Mouse (Mus musculus): ENCODE results near the gene Selplg. TPM values are rescaled to one million over a fixed set of nuclear protein-coding genes. Genes with fewer than 3 reads are reported as not detected.
A peak's percentile ranks its signal among the peaks of the same experiment; 100 is the strongest.

Selplg gene
- polyA plus RNA-seq, 1 experiment from 2014 or later = 2.0 TPM

DNA sequence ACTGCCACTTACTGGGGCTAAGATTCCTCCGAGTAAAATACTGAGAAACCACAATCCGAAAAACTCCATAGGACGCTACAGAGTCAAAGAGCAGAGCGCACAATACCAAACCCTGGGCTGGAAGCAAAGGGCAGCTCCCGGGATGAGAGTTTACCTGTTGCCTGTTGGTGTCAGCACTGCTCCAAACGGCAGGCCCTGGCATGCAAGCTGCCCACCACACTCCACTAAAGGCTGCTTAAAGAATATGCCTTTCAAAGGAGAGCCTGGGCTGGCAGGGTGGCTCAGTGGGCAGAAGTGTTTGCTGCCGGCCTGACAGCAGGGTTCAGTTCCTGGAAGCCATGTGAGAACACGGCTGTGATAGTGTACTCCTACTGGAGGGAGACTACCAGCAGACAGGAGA, 25.2 kb upstream of the Selplg start:
- H3K4me3 ChIP-seq (ENCODE audit: low read depth, low read length) = no peak overlapping the region
- H3K9me3 ChIP-seq (replicated peaks; ENCODE audit: control insufficient read depth, low read length, poor library complexity, severe bottlenecking) = no peaks in the 10 kb centered on the region
- no peaks in the 10 kb centered on the region for H3K36me3 ChIP-seq (ENCODE audit: control insufficient read depth, insufficient read depth, low read length)
- H3K27me3 ChIP-seq (ENCODE audit: control insufficient read depth, insufficient read depth, low read depth, low read length) = no peaks in the 10 kb centered on the region
- H3K9ac ChIP-seq (ENCODE audit: low read depth, low read length) = no peak overlapping the region
- H3K27ac ChIP-seq (ENCODE audit: low read length) = no peak overlapping the region
- H3K4me1 ChIP-seq (ENCODE audit: control insufficient read depth, insufficient read depth, low read length) = peaks cover 26% of the 10 kb centered on the region
- WGBS = 62% methylated on average over 8 of the region's 8 CpGs
- H3K4me2 ChIP-seq (ENCODE audit: low read length) = no peak overlapping the region
- ATAC-seq = no peak

DNA sequence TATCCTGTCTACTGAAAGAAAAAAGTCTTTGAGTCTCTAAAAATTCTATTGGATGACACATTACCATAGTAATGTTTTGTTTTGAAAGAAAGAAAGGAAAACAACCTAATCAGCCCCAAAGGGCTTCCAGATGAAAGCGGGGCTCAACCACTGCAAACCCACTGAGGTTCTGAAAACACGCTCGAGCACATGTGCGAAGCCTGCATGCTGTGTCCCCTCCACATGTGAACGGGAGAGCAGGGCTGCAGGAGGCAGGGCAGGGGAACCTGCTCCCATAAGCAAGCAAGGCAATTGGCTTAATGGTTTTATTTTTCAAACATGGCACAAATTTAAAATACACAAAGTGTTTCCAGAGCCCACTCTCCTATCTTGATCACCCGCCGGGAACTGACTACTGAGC, 24.2 kb upstream of the Selplg start:
- Histone ChIP-seq H3K4me3 (ENCODE audit: low read depth, low read length) (no peak overlapping the region), H3K9me3 (replicated peaks; ENCODE audit: control insufficient read depth, low read length, poor library complexity, severe bottlenecking) (no peaks in the 10 kb centered on the region), H3K4me1 (ENCODE audit: control insufficient read depth, insufficient read depth, low read length) (peaks cover 26% of the 10 kb centered on the region), H3K4me2 (ENCODE audit: low read length) (no peak overlapping the region), H3K27me3 (ENCODE audit: control insufficient read depth, insufficient read depth, low read depth, low read length) (no peaks in the 10 kb centered on the region), H3K9ac (ENCODE audit: low read depth, low read length) (0 out of 2 replicates have a peak overlapping the region, but pooled peaks have one; percentile 12), H3K27ac (ENCODE audit: low read length) (peak overlapping the region; percentile 29; the same call in 1 of the 2 replicates), H3K36me3 (ENCODE audit: control insufficient read depth, insufficient read depth, low read length) (peaks cover 3% of the 10 kb centered on the region)
- no peak for ATAC-seq
- WGBS = 65% methylated on average over 7 of the region's 7 CpGs

DNA sequence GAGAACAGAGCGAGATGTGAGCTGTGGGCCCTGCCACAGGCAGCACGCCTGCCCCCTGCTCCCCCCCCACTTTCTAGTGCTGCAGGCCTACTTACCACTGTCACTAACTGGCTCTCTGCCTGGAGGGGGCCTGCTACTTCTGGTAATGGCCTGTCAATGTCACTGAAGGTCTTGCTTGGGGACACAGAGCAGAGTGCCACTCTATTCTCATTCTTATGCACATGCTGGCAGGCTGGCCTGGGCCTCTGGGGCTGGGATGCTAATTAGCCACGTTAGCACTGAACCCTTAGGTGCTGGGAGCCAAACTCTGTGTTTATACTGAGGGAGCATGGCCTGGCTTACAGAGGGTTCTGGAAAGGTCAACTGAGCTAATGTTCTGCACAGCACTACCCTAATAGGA, 23.3 kb upstream of the Selplg start:
- Histone ChIP-seq H3K4me2 (ENCODE audit: low read length) (no peak overlapping the region), H3K27ac (ENCODE audit: low read length) (peak overlapping the region; percentile 8), H3K36me3 (ENCODE audit: control insufficient read depth, insufficient read depth, low read length) (peaks cover 10% of the 10 kb centered on the region), H3K9ac (ENCODE audit: low read depth, low read length) (peak overlapping the region; percentile 10; the same call in 1 of the 2 replicates), H3K9me3 (replicated peaks; ENCODE audit: control insufficient read depth, low read length, poor library complexity, severe bottlenecking) (no peaks in the 10 kb centered on the region), H3K4me3 (ENCODE audit: low read depth, low read length) (no peak overlapping the region), H3K27me3 (ENCODE audit: control insufficient read depth, insufficient read depth, low read depth, low read length) (no peaks in the 10 kb centered on the region), H3K4me1 (ENCODE audit: control insufficient read depth, insufficient read depth, low read length) (peaks cover 26% of the 10 kb centered on the region)
- peak; percentile 50; the same call in 1 of the 2 replicates for ATAC-seq
- WGBS = 27% methylated on average over 3 of the region's 3 CpGs

DNA sequence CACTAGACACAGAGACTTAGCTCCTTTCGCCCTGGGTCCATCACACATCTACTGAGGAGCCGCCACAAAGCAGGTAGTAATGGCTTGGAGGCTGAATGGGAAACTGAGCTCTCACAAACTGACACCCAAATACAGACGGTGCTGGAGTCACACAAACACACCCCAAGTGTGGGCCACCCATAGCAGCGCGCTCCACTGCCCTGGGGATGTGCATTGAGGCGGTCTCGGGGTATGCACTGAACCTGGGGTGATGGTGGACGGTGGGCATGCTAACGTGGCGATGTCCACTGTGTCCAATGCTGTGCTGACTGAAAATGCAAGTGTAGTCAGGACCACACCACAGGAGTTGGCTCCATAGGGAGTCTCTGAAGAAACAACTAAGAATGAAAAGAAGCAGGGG, 22.7 kb upstream of the Selplg start:
- no peaks in the 10 kb centered on the region for H3K27me3 ChIP-seq (ENCODE audit: control insufficient read depth, insufficient read depth, low read depth, low read length)
- no peaks in the 10 kb centered on the region for H3K9me3 ChIP-seq (replicated peaks; ENCODE audit: control insufficient read depth, low read length, poor library complexity, severe bottlenecking)
- H3K4me2 ChIP-seq (ENCODE audit: low read length) = no peak overlapping the region
- peaks cover 26% of the 10 kb centered on the region for H3K4me1 ChIP-seq (ENCODE audit: control insufficient read depth, insufficient read depth, low read length)
- H3K27ac ChIP-seq (ENCODE audit: low read length) = peak overlapping the region; percentile 8
- H3K36me3 ChIP-seq (ENCODE audit: control insufficient read depth, insufficient read depth, low read length) = peaks cover 10% of the 10 kb centered on the region
- no peak overlapping the region for H3K4me3 ChIP-seq (ENCODE audit: low read depth, low read length)
- WGBS = 83% methylated on average over 10 of the region's 10 CpGs
- H3K9ac ChIP-seq (ENCODE audit: low read depth, low read length) = 0 out of 2 replicates have a peak overlapping the region, but pooled peaks have one; percentile 4
- no peak for ATAC-seq

DNA sequence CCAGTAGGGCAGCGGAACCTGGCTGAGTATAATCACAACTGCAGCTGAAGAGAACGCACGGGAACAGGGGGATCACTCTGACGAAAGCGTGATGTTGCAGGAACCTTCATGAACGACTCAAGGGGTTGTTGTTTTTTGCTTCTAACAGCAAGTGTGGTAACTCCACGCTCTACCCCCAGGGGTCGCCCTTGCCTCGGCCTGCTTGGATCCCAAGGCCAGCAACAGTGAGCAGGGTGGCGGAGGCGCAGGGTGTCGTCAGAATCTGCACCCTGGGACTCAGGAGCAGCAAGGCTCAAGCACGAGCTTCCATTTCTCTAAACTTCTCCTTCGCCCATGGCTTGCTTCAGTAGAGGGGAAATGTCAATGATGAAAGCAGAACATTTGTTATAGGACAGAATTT, 22.1 kb upstream of the Selplg start:
- H3K27ac ChIP-seq (ENCODE audit: low read length) = 0 out of 2 replicates have a peak overlapping the region, but pooled peaks have one; percentile 8
- no peak overlapping the region for H3K9ac ChIP-seq (ENCODE audit: low read depth, low read length)
- H3K36me3 ChIP-seq (ENCODE audit: control insufficient read depth, insufficient read depth, low read length) = peaks cover 10% of the 10 kb centered on the region
- H3K4me2 ChIP-seq (ENCODE audit: low read length) = no peak overlapping the region
- peaks cover 26% of the 10 kb centered on the region for H3K4me1 ChIP-seq (ENCODE audit: control insufficient read depth, insufficient read depth, low read length)
- 42% methylated on average over 14 of the region's 14 CpGs for WGBS
- no peak overlapping the region for H3K4me3 ChIP-seq (ENCODE audit: low read depth, low read length)
- no peaks in the 10 kb centered on the region for H3K9me3 ChIP-seq (replicated peaks; ENCODE audit: control insufficient read depth, low read length, poor library complexity, severe bottlenecking)
- H3K27me3 ChIP-seq (ENCODE audit: control insufficient read depth, insufficient read depth, low read depth, low read length) = no peaks in the 10 kb centered on the region
- ATAC-seq = no peak

DNA sequence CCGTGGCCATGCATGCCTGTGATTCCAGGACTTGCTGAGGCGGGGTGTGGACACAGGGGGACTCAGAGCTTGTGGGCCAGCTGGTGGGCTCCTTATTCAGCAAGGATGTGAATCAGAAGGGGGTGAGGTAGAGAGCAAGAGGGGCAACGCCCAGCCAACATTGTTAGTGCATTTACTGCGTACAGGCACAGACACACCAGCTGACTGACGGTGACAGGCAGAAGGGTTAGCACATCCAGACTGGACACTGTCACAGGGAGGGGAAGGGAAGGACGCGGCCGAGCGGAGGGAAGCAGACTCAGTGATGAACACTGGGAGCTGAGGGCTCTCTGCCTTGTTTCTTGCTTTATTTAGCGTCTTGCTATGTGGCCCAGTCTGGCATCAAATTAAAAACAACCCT, 21.1 kb upstream of the Selplg start:
- Histone ChIP-seq H3K4me3 (ENCODE audit: low read depth, low read length) (no peak overlapping the region), H3K9me3 (replicated peaks; ENCODE audit: control insufficient read depth, low read length, poor library complexity, severe bottlenecking) (no peaks in the 10 kb centered on the region), H3K27ac (ENCODE audit: low read length) (no peak overlapping the region), H3K4me2 (ENCODE audit: low read length) (no peak overlapping the region), H3K36me3 (ENCODE audit: control insufficient read depth, insufficient read depth, low read length) (peaks cover 10% of the 10 kb centered on the region), H3K27me3 (ENCODE audit: control insufficient read depth, insufficient read depth, low read depth, low read length) (no peaks in the 10 kb centered on the region), H3K4me1 (ENCODE audit: control insufficient read depth, insufficient read depth, low read length) (peaks cover 21% of the 10 kb centered on the region), H3K9ac (ENCODE audit: low read depth, low read length) (no peak overlapping the region)
- 85% methylated on average over 10 of the region's 10 CpGs for WGBS
- no peak for ATAC-seq

DNA sequence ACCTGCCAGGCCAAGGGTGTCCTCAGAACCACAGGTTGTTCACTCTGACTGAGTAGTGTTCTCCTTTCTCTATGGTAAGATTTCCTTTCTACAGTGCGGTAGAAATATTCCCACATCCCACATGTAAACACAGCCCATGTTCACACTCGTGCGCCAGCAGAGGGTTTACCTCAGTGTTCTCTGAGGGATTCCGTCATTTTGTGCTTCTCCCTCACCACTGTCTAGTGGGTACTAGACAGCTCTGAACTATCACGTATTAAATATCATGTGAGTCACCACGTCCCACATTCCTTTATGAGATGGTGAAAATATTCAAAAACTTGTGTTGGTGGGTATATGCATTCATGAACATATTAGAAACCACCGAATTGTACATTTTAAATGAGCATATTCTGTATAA, 20.0 kb upstream of the Selplg start:
- Histone ChIP-seq H3K4me2 (ENCODE audit: low read length) (no peak overlapping the region), H3K4me3 (ENCODE audit: low read depth, low read length) (no peak overlapping the region), H3K36me3 (ENCODE audit: control insufficient read depth, insufficient read depth, low read length) (peaks cover 13% of the 10 kb centered on the region), H3K27me3 (ENCODE audit: control insufficient read depth, insufficient read depth, low read depth, low read length) (no peaks in the 10 kb centered on the region), H3K4me1 (ENCODE audit: control insufficient read depth, insufficient read depth, low read length) (peaks cover 21% of the 10 kb centered on the region), H3K9me3 (replicated peaks; ENCODE audit: control insufficient read depth, low read length, poor library complexity, severe bottlenecking) (no peaks in the 10 kb centered on the region), H3K9ac (ENCODE audit: low read depth, low read length) (no peak overlapping the region), H3K27ac (ENCODE audit: low read length) (no peak overlapping the region)
- 94% methylated on average over 7 of the region's 7 CpGs for WGBS
- ATAC-seq = no peak

DNA sequence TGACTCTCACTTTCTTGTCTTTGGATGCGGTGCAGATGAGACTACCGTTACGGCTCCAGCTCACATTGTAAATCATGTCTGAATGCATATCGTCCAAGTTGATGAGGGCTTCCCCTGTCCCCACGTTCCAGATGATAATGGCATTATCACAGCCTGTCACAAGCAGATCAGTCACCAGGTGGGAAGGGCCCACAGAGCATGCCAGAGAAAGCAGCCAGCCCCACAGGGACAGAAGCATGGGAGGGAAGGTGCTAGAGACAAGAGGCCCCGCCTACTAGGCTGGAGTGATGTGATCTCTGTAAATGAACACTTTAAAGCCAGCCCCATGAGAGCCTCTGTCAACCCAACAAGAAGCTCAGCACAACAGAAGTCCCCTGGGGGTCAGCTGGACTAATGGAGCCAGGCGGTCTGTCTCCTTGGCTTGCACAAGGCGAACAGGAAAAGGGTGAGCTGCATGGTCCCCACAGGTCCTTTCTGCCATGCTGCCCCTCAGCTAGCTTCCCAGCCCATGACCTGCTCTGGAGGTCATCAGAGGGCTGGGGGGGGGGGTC, 18.3 kb upstream of the Selplg start:
- no peak for ATAC-seq
- H3K4me3 ChIP-seq (ENCODE audit: low read depth, low read length) = no peak overlapping the region
- no peaks in the 10 kb centered on the region for H3K9me3 ChIP-seq (replicated peaks; ENCODE audit: control insufficient read depth, low read length, poor library complexity, severe bottlenecking)
- no peak overlapping the region for H3K9ac ChIP-seq (ENCODE audit: low read depth, low read length)
- no peaks in the 10 kb centered on the region for H3K27me3 ChIP-seq (ENCODE audit: control insufficient read depth, insufficient read depth, low read depth, low read length)
- 72% methylated on average over 8 of the region's 8 CpGs for WGBS
- no peak overlapping the region for H3K4me2 ChIP-seq (ENCODE audit: low read length)
- H3K4me1 ChIP-seq (ENCODE audit: control insufficient read depth, insufficient read depth, low read length) = peaks cover 8% of the 10 kb centered on the region
- no peak overlapping the region for H3K27ac ChIP-seq (ENCODE audit: low read length)
- H3K36me3 ChIP-seq (ENCODE audit: control insufficient read depth, insufficient read depth, low read length) = peaks cover 21% of the 10 kb centered on the region

DNA sequence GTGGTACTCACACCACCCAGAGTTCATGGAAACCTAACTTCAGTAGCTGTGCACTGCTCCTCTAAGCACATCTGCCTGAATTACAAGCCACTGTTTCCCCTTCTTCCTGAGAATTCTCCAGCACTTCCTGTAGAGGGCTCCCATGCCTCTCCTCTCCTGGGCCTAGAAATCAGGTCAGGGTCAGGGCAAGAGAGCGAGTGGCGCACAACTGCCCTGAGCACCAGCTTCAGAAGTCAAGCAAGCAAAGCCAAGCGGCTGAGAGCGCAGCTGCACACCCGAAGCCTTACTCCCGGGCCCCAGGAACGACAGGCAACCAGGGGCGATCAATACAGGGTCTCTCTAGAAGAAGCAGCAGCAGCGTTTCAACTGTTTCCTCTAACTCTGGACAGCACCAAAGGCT, 15.2 kb upstream of the Selplg start:
- H3K9me3 ChIP-seq (replicated peaks; ENCODE audit: control insufficient read depth, low read length, poor library complexity, severe bottlenecking) = no peaks in the 10 kb centered on the region
- H3K9ac ChIP-seq (ENCODE audit: low read depth, low read length) = no peak overlapping the region
- no peak overlapping the region for H3K27ac ChIP-seq (ENCODE audit: low read length)
- 91% methylated on average over 9 of the region's 9 CpGs for WGBS
- H3K27me3 ChIP-seq (ENCODE audit: control insufficient read depth, insufficient read depth, low read depth, low read length) = no peaks in the 10 kb centered on the region
- H3K4me2 ChIP-seq (ENCODE audit: low read length) = no peak overlapping the region
- H3K4me1 ChIP-seq (ENCODE audit: control insufficient read depth, insufficient read depth, low read length) = no peaks in the 10 kb centered on the region
- ATAC-seq = no peak
- H3K36me3 ChIP-seq (ENCODE audit: control insufficient read depth, insufficient read depth, low read length) = peaks cover 38% of the 10 kb centered on the region
- H3K4me3 ChIP-seq (ENCODE audit: low read depth, low read length) = no peak overlapping the region

Measured in midbrain, embryonic 16.5 days (tissue).